Mouse (Mus musculus): ENCODE data around the gene Cd46. TPM values are rescaled to one million over a fixed set of nuclear protein-coding genes. Genes with fewer than 3 reads are reported as not detected.
A peak's percentile ranks its signal among the peaks of the same experiment; 100 is the strongest.

Cd46 gene
- total RNA-seq, 2 experiments from 2014 or later: 1.9 TPM

GRCm38 (mm10) chr1:194991654-194992053 is 100.4 kb downstream of the Cd46 start:
- H3K27ac ChIP-seq: peak overlapping the region; percentile 85
- DNase-seq: no peak
- no peak overlapping the region for H3K4me3 ChIP-seq
- no peak for TF ChIP-seq CTCF (IDR thresholded peaks at IDR 0.05)
- intact Hi-C loops (cut with DNase I): no loop called here

GRCm38 (mm10) chr1:194990976-194991375 is 101.1 kb downstream of the Cd46 start:
- DNase-seq: no peak
- intact Hi-C loops (cut with DNase I): no loop called here
- Histone ChIP-seq H3K4me3 (no peak overlapping the region), H3K27ac (peak overlapping the region; percentile 85)
- TF ChIP-seq CTCF (IDR thresholded peaks at IDR 0.05): no peak

GRCm38 (mm10) chr1:194989024-194989423 is 103.0 kb downstream of the Cd46 start:
- no peak for DNase-seq
- Histone ChIP-seq H3K27ac (peak overlapping the region; percentile 85; the same call in 1 of the 2 replicates), H3K4me3 (no peak overlapping the region)
- TF ChIP-seq CTCF (IDR thresholded peaks at IDR 0.05): peak; percentile 20; the same call in 1 of the 2 replicates
- intact Hi-C loops (cut with DNase I): no loop called here

Small RNA genes lying within 50 kb of the gene (microRNA-seq; reads per million reads assigned to microRNA genes)
- gene Mir29b-2: 28.2 reads per million, percentile 22 among the genes with 10 or more reads in this experiment
- gene Mir29c: 3,766 reads per million, percentile 88 among the genes with 10 or more reads in this experiment

Other genes with a start within 250 kb of the Cd46 start
- 10 to 100 TPM; 32.8 to 49.3 TPM for gene Cd34, start 153.4 kb downstream of the Cd46 start, total RNA-seq (2021)
- gene Cr1l, start 39.3 kb upstream of the Cd46 start, total RNA-seq (2021): 10 to 100 TPM; 36.7 to 42.2 TPM
- gene Cr2, start 84.5 kb upstream of the Cd46 start, total RNA-seq (2021): not detected

Data from gastrocnemius, adult 2 months (tissue).